Mouse (Mus musculus): ENCODE measurements at regions not wholly inside any gene's neighbourhood (a gene's known extent, or its start where the extent isn't known, plus 50 kb on each side); places are given as distances from the start of the nearest gene placed in this dataset.
A peak's percentile ranks its signal among the peaks of the same experiment; 100 is the strongest.

DNA sequence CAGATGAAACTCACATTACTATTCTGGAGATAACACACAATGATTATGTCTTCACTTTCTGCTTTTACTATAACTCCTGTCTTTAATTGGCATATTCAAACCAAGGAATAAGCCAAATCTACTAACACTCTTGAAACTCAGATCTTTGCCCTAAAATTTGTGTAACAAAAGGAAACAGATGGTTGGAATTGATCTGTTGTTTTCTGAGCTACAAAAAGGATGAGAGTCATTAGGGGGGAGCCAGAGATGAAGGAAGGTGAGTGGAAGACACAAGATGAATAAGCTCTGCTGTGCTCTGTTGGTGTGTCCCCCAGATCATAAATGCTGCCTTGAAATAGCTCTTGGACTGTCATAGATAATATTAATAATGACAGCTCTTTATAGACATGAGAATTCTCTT, 718.6 kb upstream of the Impad1 start:
- no peak overlapping the region for H3K4me3 ChIP-seq (ENCODE audit: insufficient read depth, low read length)
- no peak overlapping the region for H3K27ac ChIP-seq (ENCODE audit: insufficient read depth, low read length)
- H3K4me1 ChIP-seq (ENCODE audit: control insufficient read depth, insufficient read depth, low read length): no peaks in the 10 kb centered on the region
- TF ChIP-seq CTCF (IDR thresholded peaks at IDR 0.05; ENCODE audit: borderline replicate concordance, insufficient read depth, low read length): no peak
- no peak for TF ChIP-seq POLR2A (IDR thresholded peaks at IDR 0.05; ENCODE audit: low read depth, low read length)

DNA sequence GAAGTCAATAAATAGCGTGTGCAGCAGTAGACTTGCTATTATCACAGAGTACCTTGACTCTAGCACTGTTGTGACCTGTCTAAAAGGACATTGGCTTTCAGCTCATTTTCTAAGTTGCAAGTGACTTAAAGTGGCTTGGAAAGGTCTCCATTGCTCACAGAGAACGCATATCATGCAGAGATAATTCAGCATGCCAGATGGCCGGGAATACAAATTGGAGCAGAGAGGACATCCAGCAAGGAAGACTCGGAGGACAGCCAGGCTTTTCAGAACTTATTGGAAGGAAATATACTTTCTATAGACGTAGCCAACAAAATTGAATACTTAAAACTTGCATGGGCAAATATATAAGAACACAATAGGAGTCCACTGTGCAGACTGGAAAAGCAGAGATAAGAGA, 716.2 kb upstream of the Impad1 start:
- no peak overlapping the region for H3K27ac ChIP-seq (ENCODE audit: insufficient read depth, low read length)
- TF ChIP-seq CTCF (IDR thresholded peaks at IDR 0.05; ENCODE audit: borderline replicate concordance, insufficient read depth, low read length): no peak
- no peaks in the 10 kb centered on the region for H3K4me1 ChIP-seq (ENCODE audit: control insufficient read depth, insufficient read depth, low read length)
- H3K4me3 ChIP-seq (ENCODE audit: insufficient read depth, low read length): no peak overlapping the region

DNA sequence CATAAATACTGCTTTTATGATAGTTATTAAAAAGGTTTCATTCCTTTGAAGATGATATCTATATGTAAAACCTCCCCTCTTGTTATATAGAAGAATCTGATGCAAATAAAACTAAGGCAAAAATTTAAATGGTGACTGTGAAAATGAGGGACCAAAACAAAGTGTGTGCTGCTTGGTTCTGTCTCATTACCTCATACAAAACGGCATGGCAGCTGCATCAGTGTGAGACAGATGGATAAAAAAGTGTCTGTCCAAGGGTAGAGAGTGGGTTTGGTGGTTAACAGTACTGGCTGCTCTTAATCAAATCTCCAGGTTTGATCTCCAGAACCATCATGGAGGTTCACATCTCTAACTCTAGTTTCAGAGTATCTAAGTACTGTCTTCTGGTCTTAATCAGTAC, 701.9 kb upstream of the Impad1 start:
- no peaks in the 10 kb centered on the region for H3K4me1 ChIP-seq (ENCODE audit: control insufficient read depth, insufficient read depth, low read length)
- peak overlapping the region; percentile 61 for H3K27ac ChIP-seq (ENCODE audit: insufficient read depth, low read length)
- no peak for TF ChIP-seq POLR2A (IDR thresholded peaks at IDR 0.05; ENCODE audit: low read depth, low read length)
- no peak for TF ChIP-seq CTCF (IDR thresholded peaks at IDR 0.05; ENCODE audit: borderline replicate concordance, insufficient read depth, low read length)
- H3K4me3 ChIP-seq (ENCODE audit: insufficient read depth, low read length): no peak overlapping the region

DNA sequence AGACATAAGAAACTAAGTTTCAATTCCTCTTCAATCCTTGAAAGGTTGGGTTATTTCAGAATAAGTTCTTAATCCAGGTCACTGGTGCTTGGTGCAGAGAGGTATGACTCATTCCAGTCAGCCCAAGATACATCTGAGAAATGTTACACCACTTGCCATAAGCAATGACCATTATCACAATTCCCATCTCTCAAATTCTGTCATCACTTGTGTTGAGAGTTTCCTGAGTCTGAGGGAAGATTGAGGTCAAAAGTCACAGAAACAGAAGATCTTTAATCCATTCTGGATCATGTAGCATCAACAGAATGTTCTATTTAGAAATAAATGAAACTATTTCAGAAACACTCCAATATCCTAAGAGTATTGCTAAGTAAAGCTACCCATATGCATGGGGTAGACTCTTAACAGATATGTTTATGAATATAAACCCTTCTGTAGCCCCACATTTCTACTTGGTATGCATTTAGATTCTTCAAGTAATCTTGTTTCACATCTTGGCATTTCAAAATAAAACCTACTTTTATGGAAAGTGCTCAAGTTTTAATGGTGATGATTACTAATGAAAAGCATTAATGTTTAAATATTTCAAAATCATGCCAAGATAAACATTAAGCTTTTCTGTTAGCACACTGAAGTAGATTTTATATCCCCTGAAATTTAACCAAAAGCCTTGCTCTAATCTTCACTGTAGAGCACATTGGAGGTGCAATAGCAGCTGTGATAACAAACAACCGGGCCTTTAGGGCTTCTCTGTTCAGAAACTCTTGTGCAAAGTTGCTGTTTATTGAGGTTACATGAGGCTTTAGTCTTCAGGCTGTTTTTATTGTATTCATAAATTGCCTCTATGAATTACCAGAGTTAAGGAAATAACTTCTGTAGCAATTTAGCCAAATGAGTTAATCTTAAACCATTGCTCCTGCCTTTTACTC, 701.2 kb upstream of the Impad1 start:
- no peak for TF ChIP-seq CTCF (IDR thresholded peaks at IDR 0.05; ENCODE audit: borderline replicate concordance, insufficient read depth, low read length)
- no peak for TF ChIP-seq POLR2A (IDR thresholded peaks at IDR 0.05; ENCODE audit: low read depth, low read length)
- no peaks in the 10 kb centered on the region for H3K4me1 ChIP-seq (ENCODE audit: control insufficient read depth, insufficient read depth, low read length)
- H3K4me3 ChIP-seq (ENCODE audit: insufficient read depth, low read length): no peak overlapping the region
- H3K27ac ChIP-seq (ENCODE audit: insufficient read depth, low read length): peak overlapping the region; percentile 47; the same call in 1 of the 2 replicates

DNA sequence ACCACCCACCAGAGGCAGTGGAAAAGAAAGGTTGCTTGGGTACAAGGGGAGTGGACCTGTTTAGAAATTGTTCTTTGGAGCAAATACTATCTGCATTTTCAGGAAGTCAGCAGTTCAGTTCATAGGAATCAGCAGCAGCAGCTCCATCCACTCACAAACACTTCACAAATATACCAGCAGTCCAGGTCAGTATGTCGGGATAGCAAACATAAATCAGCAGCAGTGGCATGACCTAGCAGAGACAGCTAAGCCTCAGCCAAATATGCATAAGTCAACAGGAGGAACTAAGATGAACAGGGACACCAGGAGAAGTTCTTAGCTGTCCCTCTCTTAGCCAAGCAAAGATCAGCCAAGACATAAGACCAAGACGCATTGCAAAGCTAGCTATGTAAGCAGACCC, 693.6 kb upstream of the Impad1 start:
- Histone ChIP-seq H3K4me1 (ENCODE audit: control insufficient read depth, insufficient read depth, low read length) (no peaks in the 10 kb centered on the region), H3K27ac (ENCODE audit: insufficient read depth, low read length) (no peak overlapping the region), H3K4me3 (ENCODE audit: insufficient read depth, low read length) (no peak overlapping the region)
- TF ChIP-seq POLR2A (IDR thresholded peaks at IDR 0.05; ENCODE audit: low read depth, low read length) (no peak), CTCF (IDR thresholded peaks at IDR 0.05; ENCODE audit: borderline replicate concordance, insufficient read depth, low read length) (no peak)

DNA sequence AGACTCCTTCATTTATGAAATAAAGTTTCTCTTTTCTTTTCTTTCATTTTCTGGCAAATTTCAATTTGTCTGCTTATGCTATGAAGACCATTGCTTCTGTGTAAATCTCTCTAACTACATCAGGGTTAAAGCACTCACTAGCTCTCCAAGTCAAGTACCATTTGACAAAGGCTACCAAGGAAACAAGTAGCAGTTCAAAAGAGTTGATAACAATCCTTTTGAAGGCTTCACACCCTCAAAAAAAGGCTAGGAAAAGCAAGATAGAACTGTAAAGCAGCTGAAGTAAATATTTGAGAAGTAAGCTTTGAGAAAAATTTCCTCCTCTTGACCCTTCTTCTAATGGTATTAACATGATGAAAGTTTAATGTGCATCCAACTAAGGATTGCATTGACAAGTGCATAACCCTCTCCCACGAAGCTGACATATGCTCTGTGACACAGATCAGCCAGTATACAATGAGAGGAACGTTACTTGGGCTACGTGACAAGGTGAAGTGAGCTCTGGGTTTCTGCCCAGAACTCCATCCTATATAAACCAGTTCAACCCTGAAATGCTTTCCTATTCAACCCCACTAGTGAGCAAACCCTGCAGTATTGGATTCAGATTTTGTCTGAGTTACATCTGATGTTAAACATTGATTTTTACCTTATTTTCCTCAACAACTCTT, 678.9 kb upstream of the Impad1 start:
- H3K4me3 ChIP-seq (ENCODE audit: insufficient read depth, low read length): no peak overlapping the region
- H3K27ac ChIP-seq (ENCODE audit: insufficient read depth, low read length): no peak overlapping the region
- H3K4me1 ChIP-seq (ENCODE audit: control insufficient read depth, insufficient read depth, low read length): no peaks in the 10 kb centered on the region
- TF ChIP-seq CTCF (IDR thresholded peaks at IDR 0.05; ENCODE audit: borderline replicate concordance, insufficient read depth, low read length) (no peak), POLR2A (IDR thresholded peaks at IDR 0.05; ENCODE audit: low read depth, low read length) (no peak)

DNA sequence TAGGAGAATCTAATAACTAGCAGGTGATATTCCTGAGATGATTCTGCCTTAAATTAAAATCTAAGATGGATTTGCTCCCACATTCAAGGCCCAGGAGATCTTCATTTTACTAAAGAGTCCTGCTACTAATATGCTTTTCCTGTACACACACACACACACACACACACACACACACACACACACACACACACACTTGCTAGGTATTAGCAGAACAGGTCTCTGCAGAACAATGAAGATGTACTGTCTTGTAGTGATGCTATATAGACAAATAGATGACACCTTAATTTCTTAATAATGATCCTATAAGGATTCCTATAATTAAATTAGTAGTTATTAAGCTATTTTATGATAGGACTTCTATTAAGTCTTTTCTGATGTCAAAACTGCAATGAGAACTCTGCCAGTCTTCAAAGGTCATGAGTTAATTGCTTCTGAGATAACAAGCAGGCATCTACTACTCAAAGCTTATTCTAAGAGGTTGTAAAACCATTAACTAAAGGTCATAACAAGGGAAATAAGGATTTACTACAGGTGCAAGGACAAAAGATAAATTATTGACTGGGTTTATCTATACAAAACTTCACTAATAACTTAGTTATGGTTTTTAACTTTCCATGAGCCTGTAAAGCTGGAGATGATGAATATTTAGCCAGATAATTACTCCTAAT, 666.0 kb upstream of the Impad1 start:
- H3K4me3 ChIP-seq (ENCODE audit: insufficient read depth, low read length): no peak overlapping the region
- H3K4me1 ChIP-seq (ENCODE audit: control insufficient read depth, insufficient read depth, low read length): no peaks in the 10 kb centered on the region
- no peak overlapping the region for H3K27ac ChIP-seq (ENCODE audit: insufficient read depth, low read length)
- TF ChIP-seq CTCF (IDR thresholded peaks at IDR 0.05; ENCODE audit: borderline replicate concordance, insufficient read depth, low read length) (no peak), POLR2A (IDR thresholded peaks at IDR 0.05; ENCODE audit: low read depth, low read length) (no peak)

DNA sequence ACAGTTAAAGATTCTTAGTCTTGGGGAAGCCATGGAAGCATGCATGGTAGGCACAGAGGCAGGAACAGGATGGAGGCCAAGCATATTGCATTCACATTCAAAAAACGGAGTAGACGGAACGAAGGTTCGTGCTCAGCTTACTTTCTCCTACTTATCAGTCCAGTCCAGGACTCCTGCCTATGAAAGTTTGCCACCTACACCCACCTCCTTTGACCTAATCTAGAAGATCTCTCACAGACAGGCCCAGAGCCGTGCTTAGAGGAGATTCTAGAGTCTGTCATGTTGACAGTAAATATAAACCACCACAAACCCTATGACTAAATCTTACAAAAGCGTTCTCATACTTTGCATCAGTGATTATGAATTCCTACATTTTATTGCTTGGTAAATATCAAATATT, 657.3 kb upstream of the Impad1 start:
- H3K4me1 ChIP-seq (ENCODE audit: control insufficient read depth, insufficient read depth, low read length): no peaks in the 10 kb centered on the region
- no peak overlapping the region for H3K27ac ChIP-seq (ENCODE audit: insufficient read depth, low read length)
- TF ChIP-seq POLR2A (IDR thresholded peaks at IDR 0.05; ENCODE audit: low read depth, low read length) (no peak), CTCF (IDR thresholded peaks at IDR 0.05; ENCODE audit: borderline replicate concordance, insufficient read depth, low read length) (no peak)
- H3K4me3 ChIP-seq (ENCODE audit: insufficient read depth, low read length): no peak overlapping the region

DNA sequence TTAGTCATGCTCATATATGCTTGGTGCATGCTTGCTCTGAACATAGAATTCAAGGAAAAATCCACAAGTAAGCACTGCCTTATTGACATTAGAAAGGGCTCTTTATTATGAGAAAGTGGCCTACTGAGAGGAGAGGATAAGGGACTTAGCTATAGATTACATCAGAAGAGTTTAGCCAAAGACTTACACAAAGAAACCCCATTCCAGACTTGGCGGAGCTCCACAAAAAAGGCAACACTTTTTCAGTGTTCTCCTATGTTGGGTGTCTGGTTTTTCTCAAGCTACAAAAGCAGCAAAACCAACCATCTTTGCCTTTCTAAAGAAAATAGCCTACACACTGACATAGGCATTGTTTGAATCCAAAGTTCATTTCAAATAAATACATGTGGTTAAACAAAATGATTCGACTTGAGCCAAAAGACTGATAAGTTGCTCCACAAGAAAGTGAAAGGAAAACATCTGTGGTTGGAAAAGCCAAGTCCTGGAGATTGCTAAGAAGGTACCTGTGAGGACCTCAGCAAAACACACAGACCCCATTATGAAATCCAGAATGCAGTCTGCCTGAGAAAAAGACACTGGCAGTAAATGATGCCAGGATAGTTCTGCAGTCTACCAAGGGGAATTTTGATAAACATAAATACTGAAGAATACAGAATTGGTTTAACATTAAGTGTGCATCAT, 648.3 kb upstream of the Impad1 start:
- H3K4me3 ChIP-seq (ENCODE audit: insufficient read depth, low read length): no peak overlapping the region
- no peak for TF ChIP-seq CTCF (IDR thresholded peaks at IDR 0.05; ENCODE audit: borderline replicate concordance, insufficient read depth, low read length)
- TF ChIP-seq POLR2A (IDR thresholded peaks at IDR 0.05; ENCODE audit: low read depth, low read length): no peak
- no peaks in the 10 kb centered on the region for H3K4me1 ChIP-seq (ENCODE audit: control insufficient read depth, insufficient read depth, low read length)
- no peak overlapping the region for H3K27ac ChIP-seq (ENCODE audit: insufficient read depth, low read length)
